Mouse (Mus musculus): Measurements from ENCODE around the gene Gm30191. TPM values are rescaled to one million over a fixed set of nuclear protein-coding genes. Genes with fewer than 3 reads are reported as not detected.

Gm30191 gene
- polyA plus RNA-seq, 1 experiment from 2014 or later = not detected

DNA sequence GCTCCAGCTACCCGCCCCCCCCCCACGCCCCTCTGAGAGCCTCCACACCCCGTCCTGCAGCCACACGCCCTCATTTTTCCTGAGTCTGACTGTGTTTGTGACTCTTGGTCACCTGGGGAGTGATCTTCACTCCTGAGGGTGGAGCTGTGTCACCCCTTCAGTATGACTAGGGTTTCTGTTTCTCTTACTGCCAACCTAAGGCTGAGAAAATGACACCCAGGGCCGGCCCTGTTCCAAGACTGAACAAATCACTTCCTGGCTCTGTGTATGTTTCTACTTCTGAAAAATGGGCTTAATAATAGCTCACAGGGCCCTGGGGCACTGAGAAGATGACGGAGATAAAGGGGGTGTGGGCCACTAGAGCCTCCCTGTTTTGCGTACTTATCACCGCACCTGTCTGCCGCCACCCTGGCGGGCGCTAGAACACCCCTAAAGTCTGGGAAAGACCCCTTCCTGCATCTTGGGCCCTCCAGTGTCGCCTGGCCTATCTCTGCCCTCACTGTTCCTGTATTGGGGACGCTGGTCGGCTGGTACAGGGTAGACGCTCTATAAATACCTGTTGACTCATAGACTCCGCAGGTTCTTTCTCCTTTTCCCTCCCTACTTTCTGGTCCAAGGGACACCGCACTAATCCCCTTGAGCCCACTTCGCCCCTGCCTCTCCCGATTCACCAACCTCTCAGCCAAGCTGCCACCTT, 9.0 kb upstream of the Gm30191 start:
- 0 out of 2 replicates have a peak, but pooled peaks cover 2% of the 10 kb centered on the region for H3K27me3 ChIP-seq (replicated peaks; ENCODE audit: control insufficient read depth, insufficient read depth, low read length)
- peak overlapping the region; percentile 58 for H3K4me3 ChIP-seq (ENCODE audit: low read length)
- peak overlapping the region; percentile 77 for H3K27ac ChIP-seq (ENCODE audit: low read length)
- H3K4me2 ChIP-seq (ENCODE audit: low read depth, low read length) = peak overlapping the region; percentile 54
- 0 out of 2 replicates have a peak, but pooled peaks cover 6% of the 10 kb centered on the region for H3K4me1 ChIP-seq (ENCODE audit: control insufficient read depth, insufficient read depth, low read length)
- peak overlapping the region; percentile 70 for H3K9ac ChIP-seq (ENCODE audit: low read depth, low read length)
- peak; percentile 78 for ATAC-seq
- WGBS = 19% methylated on average over 19 of the region's 19 CpGs
- H3K9me3 ChIP-seq (ENCODE audit: control insufficient read depth, low read length) = no peaks in the 10 kb centered on the region
- no peaks in the 10 kb centered on the region for H3K36me3 ChIP-seq (ENCODE audit: control insufficient read depth, insufficient read depth, low read length)

DNA sequence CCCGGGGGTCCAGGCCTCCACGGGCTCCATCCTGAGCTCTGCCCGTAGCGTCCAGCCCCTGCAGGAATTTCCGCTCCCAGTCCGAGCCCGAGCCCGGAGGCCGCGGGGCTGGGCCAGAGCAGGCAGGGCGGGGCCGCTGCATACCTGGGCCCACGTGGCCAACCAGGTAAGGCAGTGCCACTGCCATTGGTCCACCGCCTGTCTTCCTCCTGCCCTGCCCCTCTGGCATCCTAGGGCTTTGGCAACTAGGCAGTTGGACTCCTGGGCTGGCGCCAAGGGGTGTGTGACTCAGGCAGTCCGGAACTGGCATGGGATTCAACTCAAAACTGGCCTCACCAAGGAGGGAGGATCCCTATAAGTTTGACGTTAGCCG, 8.5 kb upstream of the Gm30191 start, which contains the start of gene Cnksr1:
Gene Cnksr1, minus strand, starts transcription at position 121 of the 373 bp plus-strand sequence.
- 0 out of 2 replicates have a peak, but pooled peaks cover 6% of the 10 kb centered on the region for H3K4me1 ChIP-seq (ENCODE audit: control insufficient read depth, insufficient read depth, low read length)
- H3K27ac ChIP-seq (ENCODE audit: low read length) = peak within 1 kb of the TSS; percentile 77
- 1% methylated on average over 18 of the region's 18 CpGs for WGBS
- no peaks in the 10 kb centered on the region for H3K36me3 ChIP-seq (ENCODE audit: control insufficient read depth, insufficient read depth, low read length)
- H3K9ac ChIP-seq (ENCODE audit: low read depth, low read length) = peak within 1 kb of the TSS; percentile 70
- peak; percentile 97 for ATAC-seq
- 0 out of 2 replicates have a peak, but pooled peaks cover 2% of the 10 kb centered on the region for H3K27me3 ChIP-seq (replicated peaks; ENCODE audit: control insufficient read depth, insufficient read depth, low read length)
- no peaks in the 10 kb centered on the region for H3K9me3 ChIP-seq (ENCODE audit: control insufficient read depth, low read length)
- peak within 1 kb of the TSS; percentile 58 for H3K4me3 ChIP-seq (ENCODE audit: low read length)
- peak within 1 kb of the TSS; percentile 54 for H3K4me2 ChIP-seq (ENCODE audit: low read depth, low read length)

DNA sequence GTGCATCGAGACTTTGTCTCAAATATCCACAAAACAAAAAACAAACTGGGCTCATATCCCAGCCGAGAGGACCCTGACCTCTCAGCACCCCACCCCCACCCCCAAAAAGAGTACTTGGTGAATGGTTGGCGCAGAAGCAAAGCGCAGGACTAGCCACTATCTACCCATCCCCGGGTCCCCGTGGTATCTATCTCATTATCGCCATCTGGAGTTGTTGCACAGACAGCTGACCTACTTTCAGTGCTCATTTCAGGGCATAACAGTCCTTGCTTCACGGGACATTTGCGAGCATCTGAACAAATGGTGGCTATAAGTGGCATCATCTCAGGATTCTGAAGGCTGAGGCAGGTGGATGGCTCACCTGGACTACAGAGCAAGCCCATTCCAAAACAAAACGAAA, 8.0 kb upstream of the Gm30191 start:
- peak; percentile 16 for ATAC-seq
- Histone ChIP-seq H3K27me3 (replicated peaks; ENCODE audit: control insufficient read depth, insufficient read depth, low read length) (0 out of 2 replicates have a peak, but pooled peaks cover 2% of the 10 kb centered on the region), H3K9me3 (ENCODE audit: control insufficient read depth, low read length) (no peaks in the 10 kb centered on the region), H3K27ac (ENCODE audit: low read length) (no peak overlapping the region), H3K4me2 (ENCODE audit: low read depth, low read length) (peak overlapping the region; percentile 54), H3K4me3 (ENCODE audit: low read length) (peak overlapping the region; percentile 58), H3K4me1 (ENCODE audit: control insufficient read depth, insufficient read depth, low read length) (0 out of 2 replicates have a peak, but pooled peaks cover 6% of the 10 kb centered on the region), H3K36me3 (ENCODE audit: control insufficient read depth, insufficient read depth, low read length) (no peaks in the 10 kb centered on the region), H3K9ac (ENCODE audit: low read depth, low read length) (no peak overlapping the region)
- WGBS = 10% methylated on average over 10 of the region's 10 CpGs

DNA sequence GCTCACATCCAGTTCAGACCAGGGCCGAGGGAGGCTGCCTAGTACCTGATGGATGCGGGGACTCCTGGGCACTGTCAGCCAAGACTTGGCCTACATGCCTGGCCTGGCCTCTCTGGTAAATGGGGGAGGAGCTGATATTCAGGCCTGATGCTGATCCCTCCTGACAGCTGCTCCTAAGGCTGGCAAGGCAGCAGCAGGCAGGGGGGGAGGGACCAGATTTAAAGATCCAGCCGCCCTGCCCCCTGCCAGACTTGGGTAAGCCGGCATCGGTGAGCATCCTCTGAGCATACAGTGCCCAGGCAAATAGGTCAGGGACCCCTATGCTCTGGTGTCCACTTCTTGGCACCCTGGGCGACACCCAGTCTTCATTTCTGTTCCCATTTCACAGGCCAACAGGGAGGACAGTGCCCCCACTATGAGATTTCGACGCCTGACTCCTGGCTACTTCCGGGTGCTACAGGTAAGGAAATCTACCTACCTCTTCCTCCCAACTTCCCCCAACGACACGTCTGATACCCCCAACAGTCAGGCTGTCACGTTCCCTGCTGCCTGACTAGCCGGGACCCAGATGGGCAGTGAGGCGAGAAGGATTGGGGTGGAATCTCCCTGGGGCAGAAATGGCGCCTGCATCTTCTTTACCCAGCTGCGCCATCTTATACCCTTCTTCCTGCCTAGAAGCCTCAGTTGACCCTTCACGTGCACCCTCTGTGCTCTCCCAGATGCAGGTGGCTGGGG, 3.1 kb upstream of the Gm30191 start, which contains the start of gene E130218I03Rik:
Gene E130218I03Rik, plus strand, starts transcription at position 147 of the 735 bp plus-strand sequence.
- 94% methylated on average over 17 of the region's 17 CpGs for WGBS
- no peak for ATAC-seq
- Histone ChIP-seq H3K9me3 (ENCODE audit: control insufficient read depth, low read length) (no peaks in the 10 kb centered on the region), H3K36me3 (ENCODE audit: control insufficient read depth, insufficient read depth, low read length) (no peaks in the 10 kb centered on the region), H3K4me3 (ENCODE audit: low read length) (no peak within 1 kb of the TSS; the same call in 1 of the 2 replicates), H3K27ac (ENCODE audit: low read length) (no peak within 1 kb of the TSS), H3K27me3 (replicated peaks; ENCODE audit: control insufficient read depth, insufficient read depth, low read length) (peaks cover 14% of the 10 kb centered on the region; the same call in 1 of the 2 replicates), H3K4me1 (ENCODE audit: control insufficient read depth, insufficient read depth, low read length) (peaks cover 10% of the 10 kb centered on the region), H3K9ac (ENCODE audit: low read depth, low read length) (peak within 1 kb of the TSS; percentile 87), H3K4me2 (ENCODE audit: low read depth, low read length) (peak within 1 kb of the TSS; percentile 84)

DNA sequence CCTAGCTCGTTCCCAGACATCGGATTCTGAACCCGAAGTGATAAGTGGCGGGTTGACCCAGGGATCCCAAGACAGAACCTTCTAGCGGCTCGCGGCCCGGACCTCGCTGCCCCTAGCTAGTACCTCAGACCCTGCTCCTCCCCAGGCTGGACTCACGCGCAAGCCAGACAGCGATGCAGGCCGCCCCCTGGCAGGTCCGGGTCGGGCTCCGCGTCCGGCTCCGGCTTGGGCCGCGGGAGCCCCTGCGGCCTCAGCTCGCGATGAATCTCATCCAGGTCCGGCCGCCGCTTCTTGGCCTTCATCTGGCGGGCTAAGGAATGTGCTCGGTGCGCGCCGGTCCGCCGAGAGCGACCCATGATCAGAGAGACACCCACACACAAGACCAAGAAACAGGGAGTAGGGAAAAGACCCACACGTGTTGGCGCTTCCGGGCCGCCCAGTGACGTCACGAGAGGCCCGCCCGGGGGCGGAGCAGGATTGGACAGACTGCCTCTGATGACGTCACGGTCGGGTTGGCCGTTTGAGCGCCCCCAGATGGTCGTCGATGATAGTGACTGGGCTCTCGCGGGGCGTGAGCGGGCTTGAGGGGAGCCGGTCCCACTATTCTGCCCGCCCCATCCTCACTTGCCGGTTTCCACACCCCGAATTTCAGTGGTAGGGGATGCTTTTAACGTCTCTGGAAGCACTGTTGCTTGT, 1.4 kb upstream of the Gm30191 start, which contains the start of gene Zfp593:
Gene Zfp593, minus strand, starts transcription at position 445 of the 696 bp plus-strand sequence.
- Histone ChIP-seq H3K9ac (ENCODE audit: low read depth, low read length) (peak within 1 kb of the TSS; percentile 87), H3K4me2 (ENCODE audit: low read depth, low read length) (peak within 1 kb of the TSS; percentile 84), H3K27me3 (replicated peaks; ENCODE audit: control insufficient read depth, insufficient read depth, low read length) (peaks cover 16% of the 10 kb centered on the region; the same call in 1 of the 2 replicates), H3K36me3 (ENCODE audit: control insufficient read depth, insufficient read depth, low read length) (no peaks in the 10 kb centered on the region), H3K27ac (ENCODE audit: low read length) (no peak within 1 kb of the TSS), H3K9me3 (ENCODE audit: control insufficient read depth, low read length) (no peaks in the 10 kb centered on the region), H3K4me3 (ENCODE audit: low read length) (peak within 1 kb of the TSS; percentile 63), H3K4me1 (ENCODE audit: control insufficient read depth, insufficient read depth, low read length) (peaks cover 15% of the 10 kb centered on the region)
- peak; percentile 81 for ATAC-seq
- WGBS = under 1% methylated on average over 60 of the region's 60 CpGs

DNA sequence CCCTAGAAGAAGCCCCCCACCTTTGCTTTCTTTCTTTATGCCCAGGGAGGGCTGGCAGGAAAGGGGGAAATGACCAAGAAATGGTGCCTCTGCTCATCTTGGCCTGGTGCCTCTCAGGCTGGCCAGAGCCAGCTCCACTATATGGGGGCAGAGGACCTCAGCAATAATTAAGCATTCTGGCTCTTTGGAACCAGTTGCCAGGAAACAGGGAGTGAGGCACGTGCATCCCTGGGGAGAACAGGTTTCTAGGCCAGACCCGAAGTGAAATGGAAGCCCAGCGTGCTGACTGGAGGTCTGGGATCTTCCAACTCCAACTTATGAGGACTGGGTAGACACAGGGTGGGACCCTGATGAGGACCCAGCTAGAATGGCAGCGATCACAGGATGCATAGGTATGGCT, 479 bp upstream of the Gm30191 start:
- no peaks in the 10 kb centered on the region for H3K9me3 ChIP-seq (ENCODE audit: control insufficient read depth, low read length)
- H3K4me3 ChIP-seq (ENCODE audit: low read length) = no peak overlapping the region
- WGBS = 45% methylated on average over 4 of the region's 4 CpGs
- no peak overlapping the region for H3K9ac ChIP-seq (ENCODE audit: low read depth, low read length)
- H3K4me2 ChIP-seq (ENCODE audit: low read depth, low read length) = no peak overlapping the region
- peaks cover 24% of the 10 kb centered on the region for H3K4me1 ChIP-seq (ENCODE audit: control insufficient read depth, insufficient read depth, low read length)
- ATAC-seq = no peak
- H3K27ac ChIP-seq (ENCODE audit: low read length) = no peak overlapping the region
- H3K36me3 ChIP-seq (ENCODE audit: control insufficient read depth, insufficient read depth, low read length) = no peaks in the 10 kb centered on the region
- H3K27me3 ChIP-seq (replicated peaks; ENCODE audit: control insufficient read depth, insufficient read depth, low read length) = peaks cover 26% of the 10 kb centered on the region

DNA sequence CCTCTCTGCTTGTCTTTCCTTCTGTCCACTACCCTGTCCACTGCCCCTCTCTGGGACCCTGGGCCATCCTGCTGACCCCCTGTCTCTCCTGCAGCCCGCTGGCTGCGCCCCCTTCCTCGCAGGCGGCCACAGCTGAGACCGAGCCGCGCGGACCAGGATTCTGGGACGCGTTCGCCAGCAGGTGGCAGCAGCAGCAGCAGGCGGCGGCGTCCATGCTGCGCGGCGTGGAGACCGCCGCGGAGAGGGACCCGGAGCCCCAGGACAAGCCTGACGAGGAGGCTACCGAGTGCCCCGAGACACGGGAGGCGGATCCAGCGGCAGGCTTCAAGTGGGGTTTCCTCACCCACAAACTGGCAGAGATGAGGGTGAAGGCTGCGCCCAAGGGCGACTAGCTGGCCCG, 2.9 kb downstream of the Gm30191 start:
- peak overlapping the region; percentile 54 for H3K9ac ChIP-seq (ENCODE audit: low read depth, low read length)
- no peaks in the 10 kb centered on the region for H3K36me3 ChIP-seq (ENCODE audit: control insufficient read depth, insufficient read depth, low read length)
- WGBS = under 1% methylated on average over 30 of the region's 30 CpGs
- H3K4me3 ChIP-seq (ENCODE audit: low read length) = peak overlapping the region; percentile 45
- H3K9me3 ChIP-seq (ENCODE audit: control insufficient read depth, low read length) = no peaks in the 10 kb centered on the region
- peak; percentile 38; the same call in 1 of the 2 replicates for ATAC-seq
- H3K4me2 ChIP-seq (ENCODE audit: low read depth, low read length) = peak overlapping the region; percentile 75
- H3K27me3 ChIP-seq (replicated peaks; ENCODE audit: control insufficient read depth, insufficient read depth, low read length) = peaks cover 51% of the 10 kb centered on the region
- H3K4me1 ChIP-seq (ENCODE audit: control insufficient read depth, insufficient read depth, low read length) = peaks cover 38% of the 10 kb centered on the region
- H3K27ac ChIP-seq (ENCODE audit: low read length) = no peak overlapping the region

DNA sequence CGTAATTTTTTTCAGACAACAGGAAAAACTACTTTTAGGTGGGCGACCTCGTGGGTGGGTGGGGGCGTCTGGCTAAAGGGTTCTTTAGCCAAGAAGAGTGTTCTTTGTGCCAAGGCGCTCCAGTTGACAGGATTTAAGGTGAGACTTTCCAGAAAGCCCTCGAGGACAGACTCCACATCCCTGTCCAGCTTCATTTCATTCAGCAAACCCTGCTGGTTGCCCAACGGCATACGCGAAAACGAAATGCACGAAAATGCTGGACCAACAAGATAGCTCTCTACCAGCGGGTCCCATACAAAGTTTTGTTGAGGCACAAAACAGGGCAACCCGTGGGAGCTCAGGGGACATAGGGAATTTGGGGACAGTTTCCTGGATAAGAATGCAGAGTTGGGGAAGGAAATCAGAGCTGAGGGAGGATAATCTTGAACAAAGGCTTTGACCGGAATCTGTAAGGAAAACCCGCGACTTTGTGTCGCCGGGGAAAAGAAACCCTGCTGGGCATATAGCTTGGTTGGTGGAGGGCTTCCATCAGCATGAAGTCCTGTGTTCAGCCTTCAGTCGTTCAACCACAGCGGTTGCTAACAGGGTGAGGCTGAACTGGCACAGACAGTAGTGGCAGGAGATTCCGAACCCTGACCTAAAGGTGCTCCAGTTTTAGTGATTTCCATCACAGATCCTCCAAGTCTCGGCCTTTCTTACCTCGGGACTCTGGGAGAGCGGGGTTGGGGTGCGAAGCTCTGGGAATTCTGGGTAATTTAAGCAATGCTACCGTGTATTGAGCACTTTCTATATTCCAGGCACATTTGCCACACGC, 3.6 kb downstream of the Gm30191 start:
- Histone ChIP-seq H3K27ac (ENCODE audit: low read length) (no peak overlapping the region), H3K9ac (ENCODE audit: low read depth, low read length) (peak overlapping the region; percentile 64; the same call in 1 of the 2 replicates), H3K27me3 (replicated peaks; ENCODE audit: control insufficient read depth, insufficient read depth, low read length) (peaks cover 51% of the 10 kb centered on the region), H3K4me3 (ENCODE audit: low read length) (peak overlapping the region; percentile 51), H3K4me2 (ENCODE audit: low read depth, low read length) (peak overlapping the region; percentile 92), H3K36me3 (ENCODE audit: control insufficient read depth, insufficient read depth, low read length) (no peaks in the 10 kb centered on the region), H3K4me1 (ENCODE audit: control insufficient read depth, insufficient read depth, low read length) (peaks cover 35% of the 10 kb centered on the region), H3K9me3 (ENCODE audit: control insufficient read depth, low read length) (no peaks in the 10 kb centered on the region)
- 22% methylated on average over 27 of the region's 27 CpGs for WGBS
- ATAC-seq = no peak
